Mouse (Mus musculus) cortical plate, adult 2 months (tissue): Measurements from ENCODE around the gene Lyzl6.
A peak's percentile ranks its signal among the peaks of the same experiment; 100 is the strongest.

Experiments
- CTCF ChIP-seq: fragments of 200-500 bp; IDR thresholded peaks from 2 replicates; pipeline ENCODE4 v1.5.1; 2011; ENCODE audit warnings: mild to moderate bottlenecking, control low read depth, low read length; ENCODE audit not compliant: insufficient read depth; ENCODE audit errors: extremely low read depth
- POLR2A ChIP-seq: fragments of 200-500 bp; IDR thresholded peaks from 2 replicates; pipeline ENCODE4 v1.6.1; 2011; ENCODE audit warnings: mild to moderate bottlenecking, low read length, control low read depth; ENCODE audit not compliant: insufficient read depth; ENCODE audit errors: extremely low read depth

GRCm38 (mm10) chr11:103649983-103650493 is 11.3 kb upstream of the Lyzl6 start:
- TF ChIP-seq POLR2A (peak; percentile 43; the same call in 1 of the 2 replicates), CTCF (no peak)
